Comparison of ENCODE assay signal across 29 mouse cellular contexts in genomic region chr7:120848831-120849512, GRCm38 (mm10). TPM values are rescaled to one million over a fixed set of nuclear protein-coding genes. Genes with fewer than 3 reads are reported as not detected.
A peak's percentile ranks its signal among the peaks of the same experiment; 100 is the strongest.
DNase-seq lines count a peak whose midpoint lies in the region; ATAC-seq and TF ChIP-seq lines count a peak whose summit lies in the region.
"Had no signal": no experiment of that assay in that cellular context is flagged by ENCODE, and none has a peak within 500 bp of the region (broad histone marks: within the 10 kb centered on the region; RNA-seq: fewer than 3 reads in every experiment).

No protein-coding gene starts in this region.

- H3K4me3 ChIP-seq in forebrain, postnatal 0 days (ENCODE audit: low read depth, low read length): no peak overlapping the region
- H3K4me3 ChIP-seq in forebrain, embryonic 13.5 days: no peak overlapping the region
- no peak overlapping the region for H3K4me3 ChIP-seq in liver, embryonic 16.5 days (ENCODE audit: low read depth, low read length)
- no peak overlapping the region for H3K4me3 ChIP-seq in kidney, embryonic 16.5 days (ENCODE audit: low read length)
- H3K4me3 ChIP-seq: embryonic facial prominence, embryonic 12.5 days; heart, adult 2 months; midbrain, embryonic 12.5 days had no signal

- no peak for DNase-seq in forebrain, postnatal 0 days
- peak; percentile 23 for DNase-seq in CD4-positive, CD25-positive, alpha-beta regulatory T cell, adult 2 months (ENCODE audit: low read depth, low spot score)
- DNase-seq in heart, adult 9 months (ENCODE audit: low spot score in 2 of 2): no peak
- DNase-seq in c-Kit-positive CD71-positive TER-119-positive erythroid progenitor cells, embryonic 14.5 days (ENCODE audit: low spot score): no peak
- DNase-seq: adrenal gland, postnatal 10 days; cerebellum, adult 9-10 months; gastrocnemius, postnatal 25 days; heart, adult 2 months; kidney, adult 2 months; kidney, postnatal 10 days; lung, adult 18-20 months; lung, postnatal 10 days; thymus, adult 2 months; thymus, postnatal 4 days had no signal

- no peaks in the 10 kb centered on the region for H3K27me3 ChIP-seq in forebrain, postnatal 0 days (ENCODE audit: insufficient read depth, low read length)
- H3K27me3 ChIP-seq in forebrain, embryonic 13.5 days: peaks cover 5% of the 10 kb centered on the region; the same call in 1 of the 2 replicates
- no peaks in the 10 kb centered on the region for H3K27me3 ChIP-seq in liver, embryonic 16.5 days (ENCODE audit: control insufficient read depth, insufficient read depth, low read depth, low read length)
- H3K27me3 ChIP-seq in kidney, embryonic 16.5 days (ENCODE audit: insufficient read depth, low read length): no peaks in the 10 kb centered on the region
- H3K27me3 ChIP-seq: embryonic facial prominence, embryonic 12.5 days had no signal

- H3K27ac ChIP-seq in forebrain, postnatal 0 days (ENCODE audit: low read depth, low read length): no peak overlapping the region
- no peak overlapping the region for H3K27ac ChIP-seq in forebrain, embryonic 13.5 days
- peak overlapping the region; percentile 43 for H3K27ac ChIP-seq in liver, embryonic 16.5 days (ENCODE audit: low read length)
- no peak overlapping the region for H3K27ac ChIP-seq in kidney, embryonic 16.5 days (ENCODE audit: low read length)
- H3K27ac ChIP-seq: embryonic facial prominence, embryonic 12.5 days; heart, adult 2 months; hindbrain, embryonic 14.5 days; midbrain, embryonic 12.5 days had no signal

- WGBS in forebrain, postnatal 0 days: 86% methylated on average over 3 of the region's 3 CpGs
- 92% methylated on average over 3 of the region's 3 CpGs for WGBS in forebrain, embryonic 13.5 days
- WGBS in liver, embryonic 16.5 days (ENCODE audit: insufficient replicate concordance): 53% methylated on average over 3 of the region's 3 CpGs
- WGBS in kidney, embryonic 16.5 days: 85% methylated on average over 3 of the region's 3 CpGs

- no peak overlapping the region for H3K4me2 ChIP-seq in forebrain, postnatal 0 days (ENCODE audit: low read depth)
- no peak overlapping the region for H3K4me2 ChIP-seq in forebrain, embryonic 13.5 days
- no peak overlapping the region for H3K4me2 ChIP-seq in liver, embryonic 16.5 days (ENCODE audit: low read depth, low read length)
- no peak overlapping the region for H3K4me2 ChIP-seq in kidney, embryonic 16.5 days (replicated peaks; ENCODE audit: low read depth, low read length)
- H3K4me2 ChIP-seq: embryonic facial prominence, embryonic 12.5 days; hindbrain, embryonic 14.5 days; midbrain, embryonic 12.5 days had no signal

- TF ChIP-seq CTCF in forebrain, postnatal 0 days (IDR thresholded peaks at IDR 0.05; ENCODE audit: low read depth): no peak

- ATAC-seq in forebrain, postnatal 0 days: peak; percentile 9; the same call in 1 of the 2 replicates
- no peak for ATAC-seq in forebrain, embryonic 13.5 days
- peak; percentile 33 for ATAC-seq in inflammation-experienced regulatory T-cells, adult 6 months
- ATAC-seq in liver, embryonic 16.5 days (ENCODE audit: low read depth): no peak
- no peak for ATAC-seq in kidney, embryonic 16.5 days (ENCODE audit: low FRiP score, low TSS enrichment)
- ATAC-seq: forebrain, embryonic 14.5 days had no signal

- H3K36me3 ChIP-seq in forebrain, postnatal 0 days (ENCODE audit: insufficient read depth): peaks cover 9% of the 10 kb centered on the region
- H3K36me3 ChIP-seq in forebrain, embryonic 13.5 days (ENCODE audit: poor library complexity, severe bottlenecking): peaks cover 3% of the 10 kb centered on the region; the same call in 1 of the 2 replicates
- peaks cover 22% of the 10 kb centered on the region for H3K36me3 ChIP-seq in liver, embryonic 16.5 days (ENCODE audit: control insufficient read depth, insufficient read depth)
- no peaks in the 10 kb centered on the region for H3K36me3 ChIP-seq in kidney, embryonic 16.5 days (ENCODE audit: insufficient read depth, low read length)
- H3K36me3 ChIP-seq: midbrain, embryonic 12.5 days had no signal

- no peak overlapping the region for H3K9ac ChIP-seq in forebrain, postnatal 0 days
- H3K9ac ChIP-seq in forebrain, embryonic 13.5 days: no peak overlapping the region
- peak overlapping the region; percentile 5; the same call in 1 of the 2 replicates for H3K9ac ChIP-seq in liver, embryonic 16.5 days (ENCODE audit: low read depth, low read length)
- H3K9ac ChIP-seq in kidney, embryonic 16.5 days (replicated peaks; ENCODE audit: low read length): no peak overlapping the region
- H3K9ac ChIP-seq: embryonic facial prominence, embryonic 12.5 days; hindbrain, embryonic 14.5 days; midbrain, embryonic 12.5 days had no signal

- no peaks in the 10 kb centered on the region for H3K9me3 ChIP-seq in forebrain, postnatal 0 days (ENCODE audit: low read length)
- no peaks in the 10 kb centered on the region for H3K9me3 ChIP-seq in forebrain, embryonic 13.5 days (replicated peaks)
- no peaks in the 10 kb centered on the region for H3K9me3 ChIP-seq in liver, embryonic 16.5 days (replicated peaks; ENCODE audit: control insufficient read depth, low read length)
- no peaks in the 10 kb centered on the region for H3K9me3 ChIP-seq in kidney, embryonic 16.5 days (ENCODE audit: low read length)
- H3K9me3 ChIP-seq: embryonic facial prominence, embryonic 12.5 days; midbrain, embryonic 12.5 days had no signal

- peaks cover 4% of the 10 kb centered on the region; the same call in 1 of the 2 replicates for H3K4me1 ChIP-seq in forebrain, postnatal 0 days (ENCODE audit: insufficient read depth)
- peaks cover 18% of the 10 kb centered on the region for H3K4me1 ChIP-seq in forebrain, embryonic 13.5 days
- H3K4me1 ChIP-seq in liver, embryonic 16.5 days (ENCODE audit: control insufficient read depth, low read depth, low read length): peaks cover 80% of the 10 kb centered on the region
- H3K4me1 ChIP-seq in kidney, embryonic 16.5 days (ENCODE audit: insufficient read depth, low read length): peaks cover 12% of the 10 kb centered on the region; the same call in 1 of the 2 replicates

RNA-seq across cellular contexts. Expression of gene Eef2k, which starts 6.3 kb away (rescaled TPM):
- 53.8 and 56.4 TPM in 2 replicates for total RNA-seq in forebrain, postnatal 0 days (2014; rRNA removed)
- 31.6 and 35.4 TPM in 2 replicates for polyA plus RNA-seq in forebrain, postnatal 0 days (2015; fragmentation: Nextera tagmentation; extraction: Ambion mirVana)
- 19.2 and 22.0 TPM in 2 replicates for polyA plus RNA-seq in forebrain, embryonic 13.5 days (2015; fragmentation: Nextera tagmentation; extraction: Ambion mirVana)
- polyA plus RNA-seq in inflammation-experienced regulatory T-cells, adult 6 months (2017; shearing (Covaris generic)): 1 to 10 TPM in 2 of 3 experiments, under 1 TPM in 1; 0.73 to 2.7 (median 2.2) TPM
- 46.5 and 52.1 TPM in 2 replicates for polyA plus RNA-seq in liver, embryonic 16.5 days (2015; fragmentation: Nextera tagmentation; extraction: Ambion mirVana)
- 27.9 and 31.1 TPM in 2 replicates for polyA plus RNA-seq in kidney, embryonic 16.5 days (2015; fragmentation: Nextera tagmentation; extraction: Ambion mirVana)

RNA-seq across cellular contexts. Expression of gene Gm5737, which starts 36.8 kb away (rescaled TPM):
- total RNA-seq in forebrain, postnatal 0 days (2014; rRNA removed): not detected in 2 replicates
- polyA plus RNA-seq in forebrain, postnatal 0 days (2015; fragmentation: Nextera tagmentation; extraction: Ambion mirVana): 0.16 TPM in 1 of 2 replicates, not detected in the other
- polyA plus RNA-seq in forebrain, embryonic 13.5 days (2015; fragmentation: Nextera tagmentation; extraction: Ambion mirVana): not detected in 2 replicates
- not detected for polyA plus RNA-seq in inflammation-experienced regulatory T-cells, adult 6 months (2017; shearing (Covaris generic))
- not detected in 2 replicates for polyA plus RNA-seq in liver, embryonic 16.5 days (2015; fragmentation: Nextera tagmentation; extraction: Ambion mirVana)
- polyA plus RNA-seq in kidney, embryonic 16.5 days (2015; fragmentation: Nextera tagmentation; extraction: Ambion mirVana): not detected in 2 replicates
- total RNA-seq: heart, postnatal 25 days; megakaryocyte progenitor cell, adult 5-6 weeks; monocyte, adult 5-6 weeks; neutrophil, adult 5-6 weeks had no signal
- polyA plus RNA-seq: embryonic facial prominence, embryonic 12.5 days; forebrain, embryonic 14.5 days; heart, embryonic 14.5 days; hindbrain, embryonic 14.5 days; kidney, adult 2 months; limb, embryonic 11.5 days; midbrain, embryonic 12.5 days; stomach, embryonic 16.5 days had no signal

Comparison
In these comparisons a context has a peak if more than half of its experiments do, and no peak if none do; other contexts are left out.
1. ATAC-seq: peak in forebrain, postnatal 0 days (single experiment) and inflammation-experienced regulatory T-cells, adult 6 months (single experiment); none in forebrain, embryonic 13.5 days (single experiment), liver, embryonic 16.5 days (single experiment) and kidney, embryonic 16.5 days (single experiment).